Mouse (Mus musculus): ENCODE measurements at regions not wholly inside any gene's neighbourhood (a gene's known extent, or its start where the extent isn't known, plus 50 kb on each side); places are given as distances from the start of the nearest gene placed in this dataset.

GRCm38 (mm10) chr13:107888231-107888555 lies 156.1 kb upstream of the Smim15 start:
- TF ChIP-seq CTCF (IDR thresholded peaks at IDR 0.05; ENCODE audit: borderline replicate concordance, insufficient read depth, low read depth, low read length), result no peak
- TF ChIP-seq POLR2A (IDR thresholded peaks at IDR 0.05; ENCODE audit: borderline replicate concordance, insufficient read depth, low read length), result no peak

All from cerebellum, adult 2 months (tissue).